Mouse (Mus musculus): ENCODE results near the gene Rdh5.

- TF ChIP-seq CTCF (IDR thresholded peaks at IDR 0.05; ENCODE audit: low read depth): no peak
- TF ChIP-seq EP300 (IDR thresholded peaks at IDR 0.05; ENCODE audit: low read depth): no peak
Measured at GRCm38 (mm10) chr10:128916665-128917064, 6.0 kb downstream of the Rdh5 start.
